Mouse (Mus musculus) liver, embryonic 11.5 days (tissue): ENCODE results near the gene Avil. TPM values are rescaled to one million over a fixed set of nuclear protein-coding genes. Genes with fewer than 3 reads are reported as not detected.

Experiments
- ATAC-seq: fragments of 200-750 bp; cut with Nextera tagmentation; replicated peaks from 2 replicates; pipeline ENCODE4 v1.8.0; 2017; ENCODE audit warnings: moderate number of reproducible peaks, mild to moderate bottlenecking, moderate TSS enrichment, moderate library complexity; ENCODE audit not compliant: low FRiP score
- DNase-seq: peaks from one replicate; pipeline ENCODE4 v3.0.0-alpha.2; 2017; ENCODE audit warnings: low spot score
- H3K27ac ChIP-seq: fragments of 300-500 bp; sonication (generic); 2 replicates; pipeline ENCODE4 v1.5.1; 2014; ENCODE audit warnings: mild to moderate bottlenecking, low read depth, low read length, control low read depth
- H3K27me3 ChIP-seq: fragments of 300-500 bp; sonication (generic); replicated peaks from 2 replicates; pipeline ENCODE4 v1.6.1; 2014; ENCODE audit warnings: low read length, mixed read lengths; ENCODE audit not compliant: control insufficient read depth, insufficient read depth
- H3K36me3 ChIP-seq: fragments of 300-500 bp; sonication (generic); 2 replicates; pipeline ENCODE4 v1.6.1; 2014; ENCODE audit warnings: mild to moderate bottlenecking, low read length, moderate library complexity, mixed read lengths; ENCODE audit not compliant: control insufficient read depth, insufficient read depth
- H3K4me1 ChIP-seq: fragments of 300-500 bp; sonication (generic); replicated peaks from 2 replicates; pipeline ENCODE4 v1.6.1; 2014; ENCODE audit warnings: low read length, mixed read lengths; ENCODE audit not compliant: control insufficient read depth, insufficient read depth
- H3K4me2 ChIP-seq: fragments of 300-500 bp; sonication (generic); 2 replicates; pipeline ENCODE4 v1.6.1; 2014; ENCODE audit warnings: mild to moderate bottlenecking, control low read depth, moderate library complexity
- H3K4me3 ChIP-seq: fragments of 300-500 bp; sonication (generic); 2 replicates; pipeline ENCODE4 v1.5.1; 2014; ENCODE audit warnings: low read depth, low read length, control low read depth
- H3K9ac ChIP-seq: fragments of 300-500 bp; sonication (generic); 2 replicates; pipeline ENCODE4 v1.6.1; 2014; ENCODE audit warnings: low read depth, low read length, control low read depth
- H3K9me3 ChIP-seq: fragments of 300-500 bp; sonication (generic); 2 replicates; pipeline ENCODE4 v1.6.1; 2016; ENCODE audit warnings: low read length, inconsistent platforms, mixed read lengths; ENCODE audit not compliant: control insufficient read depth
- WGBS: fragments of 180-500 bp; shearing (Covaris S2); extraction: QIAGEN DNeasy Blood & Tissue Kit; methylation state at CpG from one replicate; pipeline ENCODE4 v1.1.7; 2014; 5-methylcytosine and 5-hydroxymethylcytosine counted together
- polyA plus RNA-seq: library from polyadenylated mRNA; unstranded; fragments of >200 nt; fragmentation: Nextera tagmentation; extraction: Ambion mirVana; gene quantifications from 2 replicates; pipeline ENCODE4 v1.2.1, GENCODE M21; 2014

Gene Avil
- polyA plus RNA-seq, 1 experiment from 2014 or later: 0.10 TPM

GRCm38 (mm10) chr10:126979121-126979635, 21.3 kb upstream of the Avil start:
- Histone ChIP-seq H3K9me3 (no peaks in the 10 kb centered on the region), H3K9ac (peak overlapping the region; percentile 93), H3K27ac (peak overlapping the region; percentile 97), H3K4me3 (peak overlapping the region; percentile 99), H3K36me3 (no peaks in the 10 kb centered on the region; the same call in 1 of the 2 replicates), H3K4me2 (peak overlapping the region; percentile 81), H3K27me3 (no peaks in the 10 kb centered on the region), H3K4me1 (peaks cover 48% of the 10 kb centered on the region)
- WGBS: 2% methylated on average over 52 of the region's 62 CpGs
- ATAC-seq (peak; percentile 16), DNase-seq (peak; percentile 66)

GRCm38 (mm10) chr10:126979636-126980151, 20.8 kb upstream of the Avil start:
- DNase-seq (peak; percentile 63), ATAC-seq (0 out of 2 replicates have a peak, but pooled peaks have one; percentile 11)
- Histone ChIP-seq H3K36me3 (no peaks in the 10 kb centered on the region; the same call in 1 of the 2 replicates), H3K4me1 (peaks cover 53% of the 10 kb centered on the region), H3K4me3 (peak overlapping the region; percentile 99), H3K27ac (peak overlapping the region; percentile 97), H3K4me2 (peak overlapping the region; percentile 81), H3K27me3 (no peaks in the 10 kb centered on the region), H3K9me3 (no peaks in the 10 kb centered on the region), H3K9ac (peak overlapping the region; percentile 93)
- WGBS: under 1% methylated on average over 56 of the region's 57 CpGs

DNA sequence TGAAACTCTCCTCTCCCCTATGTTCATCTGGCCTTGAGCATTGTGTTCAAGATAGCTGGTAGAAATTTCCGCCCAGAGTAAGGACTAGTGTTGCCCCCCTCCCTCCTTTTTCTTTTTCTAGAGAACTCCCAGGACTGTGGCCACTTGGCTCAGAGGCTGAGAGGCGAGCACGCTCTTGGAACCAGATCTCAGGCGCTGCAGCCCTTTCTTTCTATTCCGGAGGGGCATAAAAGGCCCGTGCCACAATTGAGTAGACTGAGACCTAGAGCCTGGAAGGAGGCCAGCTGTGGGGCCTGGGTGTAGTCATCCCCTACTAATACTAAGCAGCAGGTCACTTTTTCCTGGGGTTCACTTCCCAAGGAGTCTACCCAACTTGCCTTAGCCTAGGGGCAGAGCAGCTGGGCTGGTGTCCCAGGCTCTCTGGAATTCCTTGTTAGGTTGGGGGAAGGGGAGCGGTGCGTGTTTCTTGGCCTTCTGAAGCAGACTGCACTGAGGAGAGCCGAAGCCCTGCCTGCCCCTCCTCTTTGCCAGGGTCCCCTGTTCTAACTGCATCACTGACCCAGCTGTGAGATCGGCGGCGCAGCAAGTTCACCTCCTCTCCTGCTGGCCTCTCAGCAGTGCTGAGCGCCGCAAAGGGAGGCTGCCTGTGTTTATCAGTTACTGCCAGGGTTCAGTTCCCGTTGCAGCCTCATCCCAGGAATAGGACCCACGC, 20.1 kb upstream of the Avil start:
- Histone ChIP-seq H3K4me3 (peak overlapping the region; percentile 99), H3K27me3 (no peaks in the 10 kb centered on the region), H3K27ac (peak overlapping the region; percentile 97), H3K4me1 (peaks cover 57% of the 10 kb centered on the region), H3K4me2 (peak overlapping the region; percentile 81), H3K9ac (peak overlapping the region; percentile 93), H3K36me3 (no peaks in the 10 kb centered on the region; the same call in 1 of the 2 replicates), H3K9me3 (no peaks in the 10 kb centered on the region)
- ATAC-seq (no peak), DNase-seq (peak; percentile 52)
- WGBS: 12% methylated on average over 16 of the region's 16 CpGs

DNA sequence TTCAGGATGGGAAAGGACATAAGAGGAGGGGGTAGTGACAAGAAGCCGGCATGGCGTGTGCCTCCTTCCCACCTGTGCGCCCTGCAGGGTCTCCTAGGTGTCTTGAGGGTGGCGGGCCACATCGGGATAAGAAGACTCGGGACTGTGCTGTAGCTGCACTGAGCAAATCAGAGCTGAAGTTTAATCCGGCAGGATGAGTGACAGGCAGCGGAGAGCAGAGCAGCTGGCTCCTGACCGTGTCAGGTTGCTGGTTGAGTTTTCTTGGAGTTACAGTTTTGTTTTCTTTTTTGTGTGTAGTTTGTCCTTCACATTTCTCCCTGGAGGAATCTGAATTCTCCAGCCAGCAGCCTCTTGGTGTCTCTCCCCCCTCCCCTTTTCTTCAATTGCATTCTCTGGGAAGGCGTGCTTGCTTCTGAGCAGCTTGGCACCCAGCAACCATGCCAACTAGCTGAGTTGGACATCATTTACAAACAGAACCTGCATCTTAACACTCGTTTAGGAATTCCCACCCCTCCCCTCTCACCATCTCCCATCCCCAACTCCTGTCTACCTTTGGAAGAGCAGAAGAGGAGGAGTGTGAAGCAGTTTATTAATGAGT, 19.5 kb upstream of the Avil start:
- 37% methylated on average over 11 of the region's 11 CpGs for WGBS
- ATAC-seq (no peak), DNase-seq (no peak)
- peak overlapping the region; percentile 81 for H3K4me2 ChIP-seq
- no peaks in the 10 kb centered on the region for H3K27me3 ChIP-seq
- H3K36me3 ChIP-seq: no peaks in the 10 kb centered on the region; the same call in 1 of the 2 replicates
- H3K4me3 ChIP-seq: peak overlapping the region; percentile 99
- H3K27ac ChIP-seq: no peak overlapping the region
- no peaks in the 10 kb centered on the region for H3K9me3 ChIP-seq
- peaks cover 62% of the 10 kb centered on the region for H3K4me1 ChIP-seq
- peak overlapping the region; percentile 93 for H3K9ac ChIP-seq

DNA sequence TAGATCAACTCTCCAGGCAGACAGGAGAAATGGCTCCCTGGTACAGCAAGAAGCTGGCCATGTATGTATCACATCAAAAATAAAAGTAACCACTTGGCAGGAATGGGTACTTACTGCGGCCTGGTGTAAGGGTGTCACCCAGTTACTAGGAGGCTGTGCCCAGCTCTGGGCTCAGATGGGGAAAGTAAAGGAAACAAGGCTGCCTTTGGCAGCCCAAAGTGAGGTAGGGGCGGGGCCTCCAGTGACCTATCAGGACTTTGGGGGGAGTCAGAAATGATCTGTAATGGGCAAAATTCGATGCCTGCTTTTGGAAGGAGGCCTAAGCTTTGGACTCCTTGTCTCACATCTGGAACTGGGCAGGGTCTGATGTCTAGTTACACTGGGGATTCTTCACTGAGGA, 18.8 kb upstream of the Avil start:
- no peaks in the 10 kb centered on the region for H3K27me3 ChIP-seq
- DNase-seq: no peak
- H3K4me2 ChIP-seq: peak overlapping the region; percentile 81
- WGBS: 67% methylated on average over 3 of the region's 3 CpGs
- no peaks in the 10 kb centered on the region; the same call in 1 of the 2 replicates for H3K36me3 ChIP-seq
- no peaks in the 10 kb centered on the region for H3K9me3 ChIP-seq
- no peak for ATAC-seq
- H3K4me3 ChIP-seq: no peak overlapping the region
- H3K27ac ChIP-seq: no peak overlapping the region
- no peak overlapping the region for H3K9ac ChIP-seq
- peaks cover 67% of the 10 kb centered on the region for H3K4me1 ChIP-seq

DNA sequence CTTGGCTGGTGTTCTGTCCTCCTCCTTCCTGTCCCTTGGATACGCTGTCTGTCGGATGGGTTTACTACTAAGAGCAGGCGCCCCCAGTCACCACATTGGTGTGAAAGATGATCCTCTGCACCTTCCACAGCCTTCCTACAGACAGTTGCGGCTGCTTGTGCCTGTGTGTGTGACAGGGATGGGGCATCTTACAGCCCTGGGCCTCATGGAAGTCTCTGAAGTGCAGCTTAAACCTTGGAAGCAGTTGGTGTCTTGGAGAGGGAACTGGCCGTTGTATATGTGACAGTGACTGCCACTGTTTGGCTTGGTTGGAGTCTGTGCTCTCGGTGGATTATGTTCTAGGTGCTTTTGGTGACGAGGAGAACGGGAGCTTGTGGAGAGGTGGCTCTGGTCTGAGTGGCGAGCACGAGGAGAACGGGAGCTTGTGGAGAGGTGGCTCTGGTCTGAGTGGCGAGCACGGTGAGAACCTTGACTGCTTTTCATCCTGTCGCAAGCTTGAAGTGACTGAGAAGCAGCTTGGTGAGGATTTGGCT, 17.2 kb upstream of the Avil start:
- H3K9ac ChIP-seq: no peak overlapping the region

DNA sequence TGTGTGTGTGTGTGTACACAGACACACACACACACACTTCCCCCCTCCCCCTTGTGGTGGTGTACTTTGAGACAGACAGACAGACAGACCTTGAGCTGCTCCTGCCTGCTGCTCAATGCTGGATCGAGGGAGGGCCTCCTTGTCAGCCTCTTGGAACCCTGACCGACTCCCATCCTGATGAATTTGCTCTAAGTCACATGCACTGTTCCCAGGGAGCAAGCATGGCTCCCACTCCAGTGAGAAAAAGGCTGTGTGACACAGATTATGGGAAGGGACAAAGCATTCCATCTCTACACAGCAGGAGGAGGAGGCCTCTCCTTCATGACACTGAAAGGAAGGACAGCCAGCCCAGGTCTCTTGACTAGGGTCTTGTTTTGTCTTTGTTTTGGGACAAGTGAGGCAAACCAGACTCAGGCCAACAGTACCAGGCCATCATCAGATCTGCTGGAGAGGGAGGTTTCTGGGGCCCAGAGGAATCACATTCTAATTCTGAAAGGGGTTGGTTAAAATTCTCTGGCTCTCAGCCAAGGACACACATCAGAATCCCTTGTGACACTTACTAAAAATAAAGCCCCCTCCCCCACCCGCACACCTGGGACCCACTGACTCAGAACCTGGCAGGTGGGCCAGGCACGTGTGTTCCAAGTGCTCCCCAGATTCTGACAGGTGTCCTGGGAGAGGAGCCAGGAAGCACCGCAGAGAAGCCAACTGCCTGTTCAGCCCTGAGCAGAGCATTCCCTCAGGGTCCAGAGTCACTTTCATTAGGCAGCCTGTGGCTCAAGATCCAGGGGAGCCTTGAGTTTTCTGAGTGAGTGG, 16.1 kb upstream of the Avil start:
- Histone ChIP-seq H3K27ac (0 out of 2 replicates have a peak overlapping the region, but pooled peaks have one; percentile 9), H3K9me3 (no peaks in the 10 kb centered on the region), H3K4me3 (no peak overlapping the region), H3K4me2 (peak overlapping the region; percentile 8; the same call in 1 of the 2 replicates), H3K4me1 (peaks cover 81% of the 10 kb centered on the region), H3K27me3 (no peaks in the 10 kb centered on the region), H3K36me3 (no peaks in the 10 kb centered on the region; the same call in 1 of the 2 replicates), H3K9ac (0 out of 2 replicates have a peak overlapping the region, but pooled peaks have one; percentile 6)
- DNase-seq: no peak
- ATAC-seq: no peak
- WGBS: 67% methylated on average over 5 of the region's 5 CpGs

More for the DNA sequence above, 17.2 kb upstream of the Avil start:
- no peak for ATAC-seq
- Histone ChIP-seq H3K4me1 (peaks cover 74% of the 10 kb centered on the region), H3K27me3 (no peaks in the 10 kb centered on the region), H3K27ac (peak overlapping the region; percentile 25; the same call in 1 of the 2 replicates), H3K4me2 (peak overlapping the region; percentile 81), H3K9me3 (no peaks in the 10 kb centered on the region), H3K36me3 (no peaks in the 10 kb centered on the region; the same call in 1 of the 2 replicates), H3K4me3 (no peak overlapping the region)
- WGBS: 63% methylated on average over 14 of the region's 14 CpGs
- no peak for DNase-seq

DNA sequence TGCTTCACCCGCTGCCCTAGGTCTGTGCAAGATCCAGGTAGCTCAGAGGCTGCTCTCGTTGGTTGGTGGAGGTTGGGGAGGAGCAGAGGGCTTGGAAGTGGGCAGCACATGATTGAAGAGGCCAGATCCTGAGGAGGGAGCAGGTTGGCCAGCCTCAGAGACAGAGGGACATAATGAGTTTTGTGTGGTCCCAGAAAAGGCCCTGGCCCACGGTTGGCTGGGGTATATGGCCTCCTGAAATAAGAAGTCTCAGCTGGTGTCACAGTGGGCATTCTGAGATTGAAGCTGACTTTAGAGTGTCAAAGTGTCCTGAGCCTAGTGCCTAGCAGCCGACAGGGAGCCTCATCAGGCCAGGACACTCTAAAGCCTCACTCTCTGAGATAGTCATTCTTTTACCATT, 15.4 kb upstream of the Avil start:
- Histone ChIP-seq H3K4me2 (no peak overlapping the region), H3K9ac (no peak overlapping the region), H3K27me3 (no peaks in the 10 kb centered on the region), H3K36me3 (no peaks in the 10 kb centered on the region; the same call in 1 of the 2 replicates), H3K9me3 (no peaks in the 10 kb centered on the region), H3K4me1 (peaks cover 82% of the 10 kb centered on the region), H3K4me3 (no peak overlapping the region), H3K27ac (no peak overlapping the region)
- DNase-seq (no peak), ATAC-seq (no peak)
- WGBS: 82% methylated on average over 4 of the region's 4 CpGs
